Mouse (Mus musculus) gastrocnemius, postnatal 4 days (tissue): ENCODE measurements at regions not wholly inside any gene's neighbourhood (a gene's known extent, or its start where the extent isn't known, plus 50 kb on each side); places are given as distances from the start of the nearest gene placed in this dataset.

Experiments
- DNase-seq, 2 experiments: peaks; one replicate each; pipeline ENCODE4 v3.0.0; 2021 to 2022; ENCODE audit warnings: low spot score in 2 of 2, mixed read lengths in 2 of 2

DNA sequence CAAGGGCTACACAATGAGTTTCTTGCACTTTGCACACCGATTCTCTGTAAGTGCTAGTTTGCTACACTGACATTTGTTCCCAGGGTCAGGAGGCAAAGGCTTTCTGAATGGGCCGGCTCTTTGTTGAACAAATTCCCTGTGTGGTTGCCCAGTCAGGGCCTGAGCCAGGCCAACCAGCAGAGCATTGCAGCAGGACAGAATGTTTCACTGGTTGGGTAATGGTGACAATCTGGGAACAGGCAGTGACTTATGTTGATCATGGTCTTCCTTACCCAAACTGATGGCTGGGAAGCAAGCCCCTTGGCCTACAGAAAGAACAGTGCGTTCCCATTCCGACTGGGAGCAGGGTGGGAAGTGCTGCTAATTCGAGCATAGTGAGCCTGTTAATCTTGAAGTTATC, 363.7 kb upstream of the Satb1 start:
- DNase-seq: no peak

DNA sequence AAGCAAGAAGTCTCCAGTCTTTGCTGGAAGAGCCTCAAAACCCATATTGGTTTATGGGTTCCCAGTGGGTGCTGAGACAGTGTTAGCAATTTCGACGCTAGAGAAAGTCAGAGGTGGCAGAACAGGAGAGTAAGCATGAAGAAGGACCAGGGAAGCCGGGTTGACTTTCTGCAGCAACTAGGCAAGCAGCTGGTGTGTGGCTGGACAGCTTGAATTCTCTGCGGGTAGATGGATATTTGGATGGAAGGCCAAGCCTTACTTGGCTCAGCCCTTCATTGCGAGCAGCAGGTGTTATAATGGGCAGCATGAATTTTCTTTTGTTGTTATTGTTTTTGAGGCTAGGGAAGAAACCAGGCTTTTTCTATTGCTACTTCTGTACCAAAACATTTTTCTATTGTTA, 362.7 kb upstream of the Satb1 start:
- no peak for DNase-seq

DNA sequence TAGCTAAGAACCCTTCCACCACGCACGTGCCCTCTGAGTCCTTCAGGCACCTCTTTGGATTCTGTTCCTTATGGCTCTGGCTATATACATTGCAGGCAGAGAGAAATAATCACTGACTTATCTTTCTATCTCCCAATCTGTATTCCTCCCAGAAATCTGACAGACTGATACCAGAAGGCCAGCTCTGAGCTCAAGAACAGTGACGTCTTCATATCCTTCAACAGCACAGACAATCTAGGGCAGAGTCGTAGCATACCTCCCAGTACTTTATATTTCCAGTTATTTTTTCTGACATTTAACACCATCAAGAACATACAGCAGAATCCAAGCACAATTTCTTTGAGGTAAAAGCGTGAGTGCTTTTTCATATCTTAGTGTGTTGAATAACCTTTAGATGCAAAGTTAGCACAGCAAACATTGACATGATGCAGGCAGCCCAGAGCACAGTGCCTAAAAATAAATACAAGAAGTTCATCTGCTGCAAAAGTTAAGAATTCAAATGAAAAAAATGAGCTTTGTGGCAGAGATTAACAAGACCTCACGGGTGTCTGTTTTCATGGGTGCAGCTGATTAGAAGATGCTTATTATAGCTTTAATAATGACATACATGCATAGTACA, 358.1 kb upstream of the Satb1 start:
- DNase-seq: no peak

DNA sequence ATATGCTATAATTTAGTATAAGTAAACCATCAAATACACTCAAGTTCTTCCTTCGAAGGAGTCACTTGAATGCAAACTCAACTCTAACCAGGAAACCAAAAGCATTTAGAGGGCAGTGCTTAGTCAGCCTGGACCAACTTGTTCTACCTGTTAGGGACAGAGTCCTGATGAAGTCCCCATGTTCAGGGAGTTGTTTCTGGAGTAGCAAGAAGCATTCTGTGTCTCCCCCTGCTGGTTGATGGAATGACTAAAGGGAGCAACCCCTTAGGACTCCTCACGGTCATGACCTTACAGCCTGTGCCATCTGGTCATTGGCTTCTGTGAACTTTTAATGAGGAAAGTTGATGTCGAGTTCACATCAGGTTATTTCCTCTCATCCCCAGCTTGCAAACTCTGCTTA, 349.6 kb upstream of the Satb1 start:
- DNase-seq: no peak

DNA sequence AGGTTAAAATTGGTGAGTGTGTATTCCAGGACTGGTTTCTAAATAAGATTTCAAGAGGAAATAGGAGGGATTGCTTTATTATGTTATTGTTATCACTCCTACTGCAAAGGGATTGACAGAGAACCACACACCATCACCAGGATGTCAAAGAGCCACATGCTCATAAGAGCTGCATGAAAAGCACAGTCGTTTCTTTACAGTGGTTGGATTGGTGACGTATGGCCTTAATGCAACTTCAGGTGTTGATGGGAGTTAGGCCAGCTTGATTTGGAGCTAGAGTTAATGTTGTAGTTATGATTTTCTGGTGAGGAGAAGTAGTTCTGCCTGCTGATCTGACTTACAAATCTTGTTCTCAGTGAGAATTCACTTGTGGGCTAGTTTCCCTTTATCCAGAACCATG, 344.9 kb upstream of the Satb1 start:
- no peak for DNase-seq

DNA sequence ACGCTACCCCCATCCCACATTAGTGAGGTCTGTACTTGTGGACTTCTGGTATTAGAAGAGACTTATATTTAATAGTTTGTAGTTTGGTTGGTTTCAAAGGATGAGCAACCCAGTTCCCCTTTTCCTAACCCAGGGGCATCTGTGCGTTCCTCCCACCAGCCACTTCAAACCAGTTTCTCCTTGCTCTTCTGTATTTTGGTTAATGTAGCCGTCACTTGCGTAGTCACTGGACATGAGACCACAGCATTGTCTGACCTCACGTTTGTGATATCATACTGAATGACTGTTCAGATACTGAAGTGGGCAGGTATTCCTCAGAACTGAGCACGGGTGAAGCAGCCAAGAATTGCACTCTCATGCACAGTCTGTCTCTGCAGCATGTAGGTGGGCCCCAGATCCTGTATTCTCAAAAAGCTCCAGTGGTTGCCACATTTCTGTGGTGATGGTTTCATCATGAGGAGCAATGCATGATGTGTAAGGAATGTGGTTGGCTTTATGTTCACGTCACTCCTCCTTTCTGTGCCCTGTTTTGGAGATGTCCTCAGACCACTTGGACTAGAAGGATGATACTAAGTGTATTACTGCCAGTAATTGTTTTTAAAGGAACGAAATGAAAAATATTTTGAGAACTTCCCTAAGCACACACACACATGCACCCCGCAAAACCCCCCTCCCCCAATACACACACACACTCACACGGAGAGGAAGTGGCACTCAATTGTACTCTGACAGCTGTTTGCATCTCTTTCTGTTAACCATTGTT, 335.2 kb upstream of the Satb1 start:
- no peak for DNase-seq

DNA sequence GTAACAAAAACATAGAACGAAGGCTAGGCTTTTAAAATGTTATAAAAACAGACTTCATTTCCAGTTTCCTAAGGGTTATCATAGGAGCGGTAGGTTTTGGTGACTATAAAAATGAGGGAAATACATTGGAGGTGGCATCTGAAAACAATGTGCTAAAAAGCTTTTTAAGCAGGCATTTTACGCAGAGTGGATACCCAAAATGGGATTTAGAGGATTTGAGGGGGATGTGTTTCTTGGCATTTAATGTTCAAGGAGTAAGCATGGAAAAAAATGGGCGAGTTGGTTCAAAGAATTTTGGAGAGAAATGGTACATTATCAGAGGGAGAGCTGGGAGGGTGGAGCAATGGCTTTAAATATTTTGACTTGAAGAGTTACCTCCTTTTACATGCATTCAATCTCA, 334.6 kb upstream of the Satb1 start:
- no peak for DNase-seq

DNA sequence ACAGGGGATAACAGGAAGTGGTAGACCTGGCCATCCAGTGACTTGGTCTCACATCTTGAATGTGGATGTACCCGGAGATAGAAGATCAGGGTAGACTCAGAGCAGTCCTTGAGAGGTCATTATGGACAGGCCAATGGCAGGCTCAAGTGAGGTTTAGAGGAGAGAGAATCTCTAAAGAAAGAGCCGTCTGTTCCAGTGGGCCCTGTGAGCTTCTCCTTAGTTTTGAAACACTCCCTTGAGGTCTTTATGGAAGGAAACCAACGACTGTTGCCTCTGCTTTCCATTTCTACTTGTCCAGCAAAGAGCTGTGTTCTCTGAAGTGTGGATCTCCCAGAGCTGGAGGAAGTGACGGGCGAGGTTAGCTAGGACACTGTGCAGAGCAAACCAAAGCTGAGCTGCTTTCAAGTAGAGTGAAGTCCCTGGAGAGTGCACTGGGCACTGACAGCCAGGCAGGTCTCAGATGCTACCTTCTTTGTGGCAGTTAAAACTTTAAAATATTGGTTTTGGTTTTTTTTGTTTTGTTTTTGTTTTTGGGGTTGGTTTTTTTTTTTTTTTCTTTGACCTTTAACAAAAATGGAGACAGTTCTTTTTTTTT, 332.9 kb upstream of the Satb1 start:
- no peak for DNase-seq

DNA sequence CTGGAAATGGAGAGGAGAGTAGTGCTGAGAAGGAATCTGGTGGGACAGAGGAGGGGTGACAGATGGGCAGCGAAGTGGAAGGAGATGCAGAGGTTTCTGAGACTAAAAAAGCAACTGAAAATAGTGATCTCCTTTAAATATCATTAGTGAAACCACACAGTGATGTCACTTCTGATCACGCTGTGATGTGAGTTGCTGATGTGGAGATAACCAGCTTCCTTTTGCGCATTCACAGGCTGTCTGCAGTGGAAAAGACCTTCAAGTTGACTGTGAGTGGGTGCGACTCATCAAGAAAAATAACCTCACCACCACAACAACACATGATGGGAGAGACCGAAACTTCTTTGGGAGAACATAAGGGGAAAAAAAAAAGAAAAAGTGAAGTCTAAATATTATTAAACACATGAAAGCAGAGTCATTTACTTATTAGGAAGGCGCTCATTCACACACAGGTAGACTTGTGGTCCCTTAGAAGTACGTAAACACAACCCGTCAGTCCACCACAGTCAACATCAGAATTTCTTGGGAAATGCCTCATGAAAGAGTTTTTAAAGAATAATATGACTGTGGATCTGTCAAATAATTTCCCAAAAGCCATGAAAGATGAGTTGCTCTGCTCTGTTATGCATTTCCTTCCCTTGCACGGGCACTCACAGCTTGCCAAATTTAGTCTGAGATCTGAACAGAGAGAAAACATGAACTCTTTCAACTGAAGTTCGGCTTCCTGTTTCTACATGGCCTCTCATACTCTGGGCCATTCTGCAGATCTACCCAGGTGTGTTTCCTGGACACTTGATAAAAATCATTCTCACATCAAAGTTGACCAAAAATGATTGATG, 329.7 kb upstream of the Satb1 start:
- no peak for DNase-seq

DNA sequence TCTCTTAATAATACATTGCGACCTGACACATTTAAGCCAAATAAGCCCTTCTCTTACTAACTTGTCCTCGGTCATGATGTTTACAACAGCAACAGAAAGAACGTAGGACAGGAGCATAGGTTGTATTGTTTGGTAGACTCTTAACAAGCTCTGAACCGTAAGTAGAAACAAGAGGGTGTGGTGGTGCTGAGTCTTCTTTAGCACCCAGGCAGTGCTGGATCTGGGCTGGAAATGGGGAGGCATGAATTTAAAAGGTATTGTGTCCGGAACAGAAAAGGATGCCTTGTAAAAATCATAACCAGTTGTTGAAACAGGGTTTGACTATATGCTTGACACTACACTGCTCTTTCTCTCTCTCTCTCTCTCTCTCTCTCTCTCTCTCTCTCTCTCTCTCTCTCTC, 317.4 kb upstream of the Satb1 start:
- no peak for DNase-seq

DNA sequence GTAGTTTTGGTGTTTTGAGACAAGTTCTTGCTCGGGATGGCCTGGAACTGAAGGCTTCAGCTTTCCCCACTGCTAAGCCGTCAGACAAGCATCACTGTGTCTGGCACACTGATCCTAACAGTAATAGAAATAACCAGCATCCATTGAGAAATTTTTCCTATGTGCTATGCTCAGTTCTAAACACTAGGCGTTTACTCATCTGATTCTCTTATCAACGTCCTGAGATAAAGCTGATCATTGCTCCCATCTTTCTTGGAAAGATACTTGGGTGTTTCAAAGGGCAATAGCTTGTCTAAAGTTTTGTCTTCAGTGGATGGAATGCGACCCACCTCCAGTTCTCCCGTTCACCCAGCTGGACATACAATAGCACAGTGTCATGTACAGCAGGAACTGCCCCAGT, 316.7 kb upstream of the Satb1 start:
- DNase-seq: no peak

DNA sequence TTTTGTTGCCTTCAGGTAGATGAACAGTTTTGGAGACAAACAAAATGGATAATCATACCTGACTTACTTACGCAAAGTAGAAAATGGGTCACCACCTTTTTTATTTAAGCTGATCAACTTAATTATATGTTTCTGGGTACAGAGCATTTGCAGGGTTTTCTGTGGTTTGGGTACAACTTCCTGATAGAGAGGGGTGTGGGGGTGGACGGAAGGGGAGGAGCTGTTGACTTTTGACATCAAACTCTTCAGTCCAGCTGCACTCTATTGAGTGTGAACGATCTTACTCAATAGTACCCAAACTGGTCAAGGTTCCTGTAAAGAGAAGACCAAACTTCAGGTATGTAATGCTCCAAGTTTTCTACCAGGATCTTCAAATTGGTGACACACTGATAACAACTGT, 316.0 kb upstream of the Satb1 start:
- no peak for DNase-seq

DNA sequence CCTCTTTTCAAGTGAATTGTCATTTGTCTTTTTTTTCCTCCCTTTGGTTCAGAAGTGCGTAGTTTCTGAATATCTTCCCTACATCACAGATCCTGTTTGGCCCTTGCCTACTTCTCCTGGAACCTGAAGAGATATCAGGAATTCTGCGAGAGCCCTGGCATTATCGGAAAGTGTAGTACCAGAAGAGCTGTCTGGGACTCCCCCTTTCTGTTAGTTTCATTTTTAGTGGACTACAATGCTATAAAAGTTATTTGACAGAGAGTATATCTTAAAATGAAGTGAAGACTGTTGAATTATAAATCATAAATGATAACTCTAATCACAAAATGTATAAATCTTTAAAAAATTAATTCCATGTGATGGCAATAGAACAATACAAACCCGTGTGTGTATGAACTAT, 270.8 kb upstream of the Satb1 start:
- DNase-seq: no peak

DNA sequence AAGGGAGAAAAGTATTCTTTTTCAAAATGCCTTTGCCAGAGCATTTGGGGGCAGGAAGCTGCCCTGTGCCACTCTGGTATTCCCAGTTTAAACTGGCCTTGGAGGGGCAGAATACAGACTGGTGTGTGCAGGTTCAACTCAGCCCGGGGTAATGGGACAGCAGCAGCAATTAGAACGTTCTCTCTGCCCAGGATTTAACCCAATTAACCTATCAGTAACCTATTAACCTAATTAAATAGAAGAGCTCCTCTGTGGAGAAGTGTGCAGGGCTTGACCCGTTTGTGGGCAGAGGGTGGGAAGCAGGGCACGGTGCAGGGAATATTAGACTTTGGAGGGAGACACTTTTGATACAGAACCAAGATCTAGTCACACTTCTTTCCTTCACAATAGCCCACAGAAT, 252.7 kb upstream of the Satb1 start:
- DNase-seq: no peak

DNA sequence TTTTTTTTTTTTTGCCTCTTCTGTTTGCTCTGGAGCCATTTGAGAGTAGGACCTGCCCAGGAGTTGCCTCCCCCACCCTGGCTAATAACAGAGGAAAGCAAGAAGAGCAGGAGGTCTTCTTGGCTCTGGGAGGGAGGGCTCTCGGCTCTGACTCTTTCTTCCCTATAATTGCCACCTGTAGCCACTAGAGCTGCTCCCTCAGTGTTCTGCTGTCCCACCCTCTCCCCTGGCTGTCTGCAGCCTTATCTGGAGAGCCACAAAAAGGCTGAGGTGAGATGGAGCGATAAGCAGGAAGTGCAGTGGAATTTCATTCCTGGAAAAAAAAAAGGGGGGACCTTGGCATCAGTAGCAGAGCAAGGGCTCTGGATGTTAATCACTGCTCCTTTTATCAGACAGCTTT, 251.4 kb upstream of the Satb1 start:
- DNase-seq: no peak

DNA sequence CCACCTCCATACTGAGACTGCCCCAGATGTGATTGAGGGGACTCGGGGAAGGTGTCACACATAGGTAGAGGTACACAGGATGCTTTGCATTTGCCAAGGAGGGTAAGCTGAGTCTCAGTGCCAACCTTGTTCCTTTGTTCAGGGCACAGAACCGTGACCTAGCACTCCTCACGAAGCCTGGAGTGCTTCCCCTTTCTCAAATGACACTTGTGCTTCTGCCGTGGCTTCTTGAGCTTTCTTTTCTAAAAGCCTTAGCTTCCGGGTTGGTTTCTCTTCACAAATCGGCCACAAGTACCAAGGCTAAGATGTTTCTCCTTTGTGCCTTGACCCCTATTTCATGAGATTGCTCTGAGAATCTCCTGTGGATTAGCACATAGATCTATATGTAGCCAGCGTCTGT, 246.2 kb upstream of the Satb1 start:
- DNase-seq: no peak

DNA sequence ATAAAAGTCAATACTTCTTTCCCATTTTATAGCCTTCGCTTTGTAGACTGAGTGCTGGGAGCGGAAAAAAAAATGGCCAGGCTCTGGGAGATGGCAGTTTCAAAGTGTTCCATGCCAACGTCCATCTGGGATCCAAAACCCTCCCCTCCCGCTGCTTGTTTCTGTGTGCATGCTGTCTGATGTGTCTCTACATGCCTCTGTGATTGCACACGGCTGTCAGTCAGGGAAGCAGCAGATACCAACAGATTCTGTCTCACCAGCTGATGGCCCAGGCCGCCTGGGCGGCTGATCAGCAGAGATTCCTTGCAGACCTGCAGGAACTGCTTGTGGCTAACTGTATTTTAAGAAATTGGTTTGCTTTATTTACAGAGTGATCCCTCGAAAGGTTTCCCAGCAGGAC, 245.4 kb upstream of the Satb1 start:
- DNase-seq: no peak

DNA sequence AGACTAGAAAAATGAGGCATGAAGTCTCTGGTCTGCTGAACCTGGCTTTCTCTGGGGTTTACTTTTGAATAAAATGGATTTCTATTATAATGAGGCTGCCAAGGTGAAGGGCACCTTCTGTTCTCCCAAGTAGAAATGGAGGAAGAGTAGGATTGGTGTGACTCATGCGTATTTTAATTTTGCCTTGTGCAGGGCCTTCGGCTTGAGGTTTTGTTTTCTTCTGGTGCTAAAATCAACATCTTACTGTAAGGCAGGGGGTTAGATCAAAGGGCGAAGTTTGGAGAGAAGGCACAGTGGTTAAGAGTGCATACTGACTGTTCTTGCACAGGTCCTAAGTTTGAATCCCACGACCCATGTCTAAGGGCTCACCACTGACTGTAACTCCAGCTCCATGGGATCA, 244.9 kb upstream of the Satb1 start:
- DNase-seq: no peak

DNA sequence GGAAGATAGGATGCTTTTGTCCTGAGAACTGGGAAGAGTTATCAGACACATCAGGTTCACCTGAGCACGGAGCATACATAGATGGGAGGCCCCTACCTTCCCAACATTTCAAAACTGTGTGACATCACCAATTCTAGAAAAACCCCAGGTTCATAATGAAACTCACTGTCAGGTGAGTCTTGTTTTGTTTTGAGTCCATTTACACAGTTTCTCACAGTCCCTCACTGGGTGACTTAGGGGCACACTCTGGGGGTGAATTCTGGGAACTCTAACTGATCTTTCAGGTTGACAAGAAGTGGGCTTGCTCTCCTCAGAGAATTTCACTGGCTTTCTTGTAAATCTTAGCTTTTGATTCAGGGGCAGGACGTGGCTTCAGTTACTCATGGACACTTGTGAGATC, 243.7 kb upstream of the Satb1 start:
- no peak for DNase-seq

DNA sequence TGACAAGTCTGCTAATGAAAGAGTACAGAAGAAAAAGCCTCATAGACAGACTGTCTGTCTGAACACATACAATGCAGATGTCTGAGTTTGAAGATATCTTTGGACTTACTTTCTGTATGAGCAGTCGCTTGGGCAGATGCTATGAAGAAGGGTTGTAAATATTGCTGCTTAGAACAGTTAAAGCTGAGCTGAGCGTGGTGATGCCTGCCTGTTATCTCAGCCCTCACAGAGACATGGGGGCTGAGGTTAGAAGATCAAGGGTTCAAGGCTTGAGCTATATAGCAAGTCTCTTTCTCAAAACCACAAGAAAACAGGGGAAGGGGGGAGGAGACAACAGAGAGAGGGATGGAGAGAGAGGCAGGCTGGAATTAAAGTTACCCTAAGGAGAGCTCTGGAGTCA, 234.6 kb upstream of the Satb1 start:
- DNase-seq: no peak

DNA sequence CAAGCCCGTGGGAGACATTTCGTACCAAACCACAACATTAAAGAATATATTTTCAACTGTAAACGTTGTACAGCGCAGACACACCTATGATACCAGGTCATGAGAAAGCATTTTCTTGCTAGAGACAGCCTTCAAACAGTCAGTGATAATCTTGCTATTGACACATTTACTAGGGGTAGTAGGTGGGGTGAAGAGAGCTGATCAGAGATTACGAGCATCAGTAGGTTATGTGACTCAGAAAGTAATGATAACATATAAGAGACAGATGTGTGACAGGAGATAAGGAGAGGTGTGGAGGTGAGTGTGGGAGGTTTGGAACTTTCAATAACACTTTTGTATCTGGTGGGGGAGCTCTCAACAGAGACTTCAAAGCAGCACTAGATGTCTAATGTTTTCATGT, 231.5 kb upstream of the Satb1 start:
- no peak for DNase-seq

DNA sequence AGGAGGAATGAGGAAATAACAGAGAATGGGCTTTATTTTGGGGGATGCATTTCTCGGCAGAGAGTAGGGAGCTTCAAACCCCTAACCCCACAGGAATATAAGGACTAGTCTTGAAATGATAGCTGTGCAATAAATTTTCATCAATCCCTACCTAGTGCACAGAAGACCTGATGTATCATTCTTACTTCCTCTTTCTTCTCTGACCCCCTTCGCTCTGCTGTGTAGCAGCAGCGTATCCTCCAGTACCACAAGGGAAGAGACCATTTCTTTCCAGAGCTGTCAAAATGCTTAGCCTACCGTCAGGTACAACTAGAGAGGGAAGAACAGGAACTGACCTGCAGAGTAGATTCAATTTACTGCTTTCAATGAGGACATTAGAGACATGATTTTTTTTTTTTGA, 230.0 kb upstream of the Satb1 start:
- DNase-seq: no peak
